In genomic region chr12:111377376-111377973, GRCm38 (mm10) we compare ENCODE assay signal across 8 mouse cellular contexts. TPM values are rescaled to one million over a fixed set of nuclear protein-coding genes. Genes with fewer than 3 reads are reported as not detected.
DNase-seq lines count a peak whose midpoint lies in the region; ATAC-seq and TF ChIP-seq lines count a peak whose summit lies in the region.

Gene Cdc42bpb, minus strand, starts transcription at chr12:111377718.

- TF ChIP-seq CTCF in testis, adult 2 months (IDR thresholded peaks at IDR 0.05; ENCODE audit: control insufficient read depth, insufficient read depth, insufficient replicate concordance, low read depth, low read length), result no peak

- peak within 1 kb of the TSS; percentile 93 for H3K27ac ChIP-seq in forebrain, embryonic 14.5 days (ENCODE audit: low read depth, low read length)
- H3K27ac ChIP-seq in liver, embryonic 16.5 days (ENCODE audit: low read length), result peak within 1 kb of the TSS; percentile 75
- peak within 1 kb of the TSS; percentile 96 for H3K27ac ChIP-seq in neural tube, embryonic 13.5 days (replicated peaks)
- H3K27ac ChIP-seq in testis, adult 2 months (ENCODE audit: control insufficient read depth, insufficient read depth, low read depth, low read length), result peak within 1 kb of the TSS; percentile 96

- peaks cover 10% of the 10 kb centered on the region for H3K4me1 ChIP-seq in forebrain, embryonic 14.5 days (ENCODE audit: control insufficient read depth, insufficient read depth, low read length)
- peaks cover 4% of the 10 kb centered on the region for H3K4me1 ChIP-seq in liver, embryonic 16.5 days (ENCODE audit: control insufficient read depth, low read depth, low read length)
- peaks cover 35% of the 10 kb centered on the region for H3K4me1 ChIP-seq in neural tube, embryonic 13.5 days (replicated peaks)
- peaks cover 15% of the 10 kb centered on the region for H3K4me1 ChIP-seq in testis, adult 2 months (ENCODE audit: control insufficient read depth, insufficient read depth, low read length)

- no peaks in the 10 kb centered on the region for H3K27me3 ChIP-seq in forebrain, embryonic 14.5 days (replicated peaks; ENCODE audit: control insufficient read depth, insufficient read depth, low read length)
- H3K27me3 ChIP-seq in liver, embryonic 16.5 days (ENCODE audit: control insufficient read depth, insufficient read depth, low read depth, low read length), result peaks cover 43% of the 10 kb centered on the region
- no peaks in the 10 kb centered on the region for H3K27me3 ChIP-seq in neural tube, embryonic 13.5 days
- no peaks in the 10 kb centered on the region for H3K27me3 ChIP-seq in testis, adult 2 months (ENCODE audit: control insufficient read depth, insufficient read depth, low read length)

- H3K9me3 ChIP-seq in forebrain, embryonic 14.5 days (replicated peaks; ENCODE audit: control insufficient read depth, low read length), result no peaks in the 10 kb centered on the region
- H3K9me3 ChIP-seq in liver, embryonic 16.5 days (replicated peaks; ENCODE audit: control insufficient read depth, low read length), result no peaks in the 10 kb centered on the region
- H3K9me3 ChIP-seq in neural tube, embryonic 13.5 days, result no peaks in the 10 kb centered on the region

- peak within 1 kb of the TSS; percentile 97 for H3K4me3 ChIP-seq in forebrain, embryonic 14.5 days (ENCODE audit: low read depth, low read length)
- H3K4me3 ChIP-seq in liver, embryonic 16.5 days (ENCODE audit: low read depth, low read length), result peak within 1 kb of the TSS; percentile 72
- H3K4me3 ChIP-seq in neural tube, embryonic 13.5 days, result peak within 1 kb of the TSS; percentile 99
- H3K4me3 ChIP-seq in testis, adult 2 months (ENCODE audit: control insufficient read depth, low read depth, low read length), result peak within 1 kb of the TSS; percentile 97

- TF ChIP-seq POLR2A in testis, adult 2 months (IDR thresholded peaks at IDR 0.05; ENCODE audit: control insufficient read depth, low read depth, low read length), result peak; percentile 67

- H3K36me3 ChIP-seq in forebrain, embryonic 14.5 days (ENCODE audit: control insufficient read depth, insufficient read depth, low read length), result no peaks in the 10 kb centered on the region
- no peaks in the 10 kb centered on the region for H3K36me3 ChIP-seq in liver, embryonic 16.5 days (ENCODE audit: control insufficient read depth, insufficient read depth)
- no peaks in the 10 kb centered on the region for H3K36me3 ChIP-seq in neural tube, embryonic 13.5 days
- no peaks in the 10 kb centered on the region for H3K36me3 ChIP-seq in testis, adult 2 months (ENCODE audit: control insufficient read depth, insufficient read depth, low read length)

- peak; percentile 97 for ATAC-seq in forebrain, embryonic 14.5 days
- peak; percentile 89 for ATAC-seq in liver, embryonic 16.5 days (ENCODE audit: low read depth)
- ATAC-seq in neural tube, embryonic 13.5 days (ENCODE audit: low read depth), result peak; percentile 97

- intact Hi-C loops in heart, postnatal 10 days (cut with DNase I), result loop anchor here (2.0 kb wide), 1 partner anchor 35 kb away; no protein-coding TSS in a partner anchor

- H3K9ac ChIP-seq in forebrain, embryonic 14.5 days (ENCODE audit: low read length), result peak within 1 kb of the TSS; percentile 92
- H3K9ac ChIP-seq in liver, embryonic 16.5 days (ENCODE audit: low read depth, low read length), result peak within 1 kb of the TSS; percentile 61
- peak within 1 kb of the TSS; percentile 94 for H3K9ac ChIP-seq in neural tube, embryonic 13.5 days

- DNase-seq in CD4-positive helper T cell, adult 2 months (ENCODE audit: low read depth, low spot score), result peak; percentile 66
- peak; percentile 45 for DNase-seq in c-Kit-positive CD71-positive TER-119-negative erythroid progenitor cells, embryonic 14.5 days (ENCODE audit: low read depth)
- DNase-seq in forebrain, embryonic 14.5 days (ENCODE audit: low spot score), result peak; percentile 95
- DNase-seq in heart, postnatal 10 days, result peak; percentile 96
- DNase-seq in large intestine, adult 2 months (ENCODE audit: low read depth, low spot score), result no peak

- under 1% methylated on average over 42 of the region's 94 CpGs for WGBS in forebrain, embryonic 14.5 days
- under 1% methylated on average over 90 of the region's 94 CpGs for WGBS in large intestine, adult 2 months
- WGBS in liver, embryonic 16.5 days (ENCODE audit: insufficient replicate concordance), result 0% methylated on average over 84 of the region's 94 CpGs
- under 1% methylated on average over 79 of the region's 94 CpGs for WGBS in neural tube, embryonic 13.5 days

- H3K4me2 ChIP-seq in forebrain, embryonic 14.5 days (ENCODE audit: low read length), result peak within 1 kb of the TSS; percentile 94
- H3K4me2 ChIP-seq in liver, embryonic 16.5 days (ENCODE audit: low read depth, low read length), result peak within 1 kb of the TSS; percentile 69
- peak within 1 kb of the TSS; percentile 85 for H3K4me2 ChIP-seq in neural tube, embryonic 13.5 days

RNA-seq across cellular contexts. Expression of gene Cdc42bpb, which starts in this region (rescaled TPM):
- polyA plus RNA-seq in forebrain, embryonic 14.5 days (2014; fragmentation: Nextera tagmentation; extraction: Ambion mirVana), result 28.8 and 34.6 TPM in 2 replicates
- 100 to 1,000 TPM in 1 of 2 experiments, 10 to 100 TPM in 1; 96.4 to 106 TPM for total RNA-seq in heart, postnatal 10 days (2021)
- polyA plus RNA-seq in large intestine, adult 2 months (2012; rRNA removed), result 186 and 250 TPM in 2 replicates
- polyA plus RNA-seq in liver, embryonic 16.5 days (2015; fragmentation: Nextera tagmentation; extraction: Ambion mirVana), result 8.1 and 10.1 TPM in 2 replicates
- 34.0 and 41.4 TPM in 2 replicates for polyA plus RNA-seq in neural tube, embryonic 13.5 days (2015; fragmentation: Nextera tagmentation; extraction: Ambion mirVana)
- 55.3 and 56.8 TPM in 2 replicates for polyA plus RNA-seq in testis, adult 2 months (2012; rRNA removed)
